Mouse (Mus musculus) stomach, postnatal 0 days (tissue): ENCODE data around the gene Ext2. TPM values are rescaled to one million over a fixed set of nuclear protein-coding genes. Genes with fewer than 3 reads are reported as not detected.

ENCODE experiments used
- ATAC-seq: fragments of 200-750 bp; cut with Nextera tagmentation; 2 replicates; pipeline ENCODE4 v1.8.0; 2017; ENCODE audit not compliant: low FRiP score, low TSS enrichment
- DNase-seq: peaks from one replicate; pipeline ENCODE4 v3.0.0-alpha.2; 2016; ENCODE audit warnings: low spot score
- H3K27ac ChIP-seq: fragments of 300-500 bp; sonication (generic); replicated peaks from 2 replicates; pipeline ENCODE4 v1.5.1; 2014; ENCODE audit warnings: mild to moderate bottlenecking, control low read depth
- H3K27me3 ChIP-seq: fragments of 300-500 bp; sonication (generic); 2 replicates; pipeline ENCODE4 v1.6.1; 2014; ENCODE audit warnings: low read length; ENCODE audit not compliant: control insufficient read depth, insufficient read depth
- H3K36me3 ChIP-seq: fragments of 300-500 bp; sonication (generic); 2 replicates; pipeline ENCODE4 v1.6.1; 2014; ENCODE audit warnings: low read length, mixed read lengths; ENCODE audit not compliant: control insufficient read depth, insufficient read depth
- H3K4me1 ChIP-seq: fragments of 300-500 bp; sonication (generic); replicated peaks from 2 replicates; pipeline ENCODE4 v1.6.1; 2014; ENCODE audit warnings: antibody characterized with exemption; ENCODE audit not compliant: control insufficient read depth, insufficient read depth
- H3K4me2 ChIP-seq: fragments of 300-500 bp; sonication (generic); replicated peaks from 2 replicates; pipeline ENCODE4 v1.6.1; 2014; ENCODE audit warnings: low read depth, mild to moderate bottlenecking, control low read depth, moderate library complexity
- H3K4me3 ChIP-seq: fragments of 300-500 bp; sonication (generic); 2 replicates; pipeline ENCODE4 v1.5.1; 2014; ENCODE audit warnings: low read depth, low read length, control low read depth
- H3K9ac ChIP-seq: fragments of 300-500 bp; sonication (generic); 2 replicates; pipeline ENCODE4 v1.6.1; 2014; ENCODE audit warnings: mild to moderate bottlenecking, low read length, control low read depth, mixed read lengths
- H3K9me3 ChIP-seq: fragments of 300-500 bp; sonication (generic); 2 replicates; pipeline ENCODE4 v1.6.1; 2016; ENCODE audit warnings: low read length; ENCODE audit not compliant: control insufficient read depth
- CTCF ChIP-seq: IDR thresholded peaks from 2 replicates; pipeline ENCODE4 v1.5.1; 2016; ENCODE audit warnings: antibody characterized with exemption, low read depth, mild to moderate bottlenecking, moderate library complexity
- EP300 ChIP-seq: optimal IDR thresholded peaks from 2 replicates; pipeline ENCODE3; 2016; ENCODE audit warnings: antibody characterized with exemption
- WGBS: fragments of 180-500 bp; shearing (Covaris S2); extraction: QIAGEN DNeasy Blood & Tissue Kit; methylation state at CpG from one replicate; pipeline ENCODE4 v1.1.7; 2014; 5-methylcytosine and 5-hydroxymethylcytosine counted together
- polyA plus RNA-seq: library from polyadenylated mRNA; unstranded; fragments of >200 nt; fragmentation: Nextera tagmentation; extraction: Ambion mirVana; gene quantifications from 2 replicates; pipeline ENCODE4 v1.2.1, GENCODE M21; 2015

Gene Ext2
- polyA plus RNA-seq, 1 experiment from 2014 or later = 51.2 TPM

DNA sequence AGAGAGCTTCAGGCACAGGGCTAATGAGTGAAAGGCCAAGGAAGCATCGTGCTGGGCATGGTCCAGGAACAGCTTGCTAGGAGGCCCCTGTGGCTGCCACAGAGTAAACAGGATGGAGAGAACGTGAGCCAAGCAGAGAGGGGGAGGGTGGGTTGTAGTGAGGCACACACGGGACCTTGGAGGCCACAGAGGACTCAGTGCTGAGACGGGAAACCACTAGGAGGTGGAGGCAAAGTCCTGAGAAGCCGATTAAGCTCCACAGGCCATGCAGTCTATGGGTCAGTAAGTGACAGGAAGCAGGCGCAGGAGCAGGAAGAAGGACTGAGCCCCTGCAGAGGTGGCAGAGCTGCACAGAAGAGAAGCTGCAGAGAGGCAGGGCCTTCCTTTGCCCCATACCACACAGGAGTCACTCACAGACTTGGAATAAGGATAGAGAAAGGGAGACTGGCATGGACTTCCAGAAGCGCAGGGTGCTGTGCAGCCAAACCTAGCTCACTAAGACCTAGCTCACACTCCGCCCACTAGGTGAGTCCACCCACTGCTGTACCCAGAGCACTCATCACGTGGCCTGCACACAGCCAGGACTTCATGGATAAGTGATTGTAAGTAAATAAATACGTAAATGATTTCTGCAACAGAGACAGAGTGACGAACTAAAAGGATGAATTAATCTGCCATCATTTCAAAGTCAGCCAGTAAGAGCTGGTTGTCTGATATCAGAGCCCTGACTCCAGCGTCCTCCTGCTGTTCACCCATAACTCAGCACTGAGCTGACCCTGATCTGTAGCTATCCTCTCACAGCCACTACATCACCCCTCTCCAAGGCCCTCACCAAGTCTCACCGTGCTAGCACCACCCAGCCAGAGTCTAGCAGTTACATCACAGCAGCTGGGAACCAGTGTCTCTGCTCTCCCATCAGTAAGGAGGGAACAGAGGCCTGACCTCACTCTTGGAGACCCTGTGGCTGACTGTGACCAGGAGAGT is 30.6 kb downstream of the Ext2 start:
- Histone ChIP-seq H3K4me2 (no peak overlapping the region), H3K4me1 (no peaks in the 10 kb centered on the region), H3K27ac (peak overlapping the region; percentile 49; the same call in 1 of the 2 replicates), H3K9ac (no peak overlapping the region), H3K27me3 (no peaks in the 10 kb centered on the region), H3K4me3 (no peak overlapping the region), H3K9me3 (no peaks in the 10 kb centered on the region), H3K36me3 (peaks cover 12% of the 10 kb centered on the region)
- TF ChIP-seq CTCF = no peak
- TF ChIP-seq EP300 = no peak
- ATAC-seq (peak; percentile 72), DNase-seq (peak; percentile 34)
- 39% methylated on average over 13 of the region's 13 CpGs for WGBS

DNA sequence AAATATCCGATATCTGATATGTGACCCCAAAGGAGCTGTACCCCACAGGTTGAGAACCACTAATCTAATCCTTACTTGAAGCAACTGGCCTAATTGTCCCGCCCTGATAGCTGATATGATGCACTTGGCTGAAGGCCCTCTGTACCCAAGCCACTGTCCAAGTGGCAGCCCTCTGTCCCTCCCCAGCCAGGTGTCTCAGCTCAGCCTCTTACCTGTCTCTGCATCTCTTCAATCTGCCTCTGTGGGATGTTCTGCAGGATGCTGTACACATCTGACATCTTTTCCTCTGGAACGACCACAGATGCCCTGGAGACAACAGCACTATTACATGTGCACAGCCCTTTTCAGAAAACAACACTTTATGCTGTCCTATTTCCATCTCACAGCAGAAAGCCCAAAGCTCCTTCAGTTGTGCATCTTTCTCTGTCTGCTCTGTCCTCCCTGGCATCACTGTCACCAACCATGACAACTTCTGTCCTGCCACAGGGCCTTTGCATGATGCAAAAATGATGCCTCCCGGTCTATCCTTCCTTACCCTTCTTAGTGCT is 31.5 kb downstream of the Ext2 start:
- WGBS = 84% methylated on average over 4 of the region's 4 CpGs
- H3K4me3 ChIP-seq = no peak overlapping the region
- H3K27me3 ChIP-seq = no peaks in the 10 kb centered on the region
- TF ChIP-seq CTCF (no peak), EP300 (no peak)
- no peak overlapping the region for H3K9ac ChIP-seq
- ATAC-seq (no peak), DNase-seq (no peak)
- H3K9me3 ChIP-seq = no peaks in the 10 kb centered on the region
- H3K27ac ChIP-seq = no peak overlapping the region
- no peak overlapping the region for H3K4me2 ChIP-seq
- no peaks in the 10 kb centered on the region for H3K4me1 ChIP-seq
- peaks cover 10% of the 10 kb centered on the region for H3K36me3 ChIP-seq

DNA sequence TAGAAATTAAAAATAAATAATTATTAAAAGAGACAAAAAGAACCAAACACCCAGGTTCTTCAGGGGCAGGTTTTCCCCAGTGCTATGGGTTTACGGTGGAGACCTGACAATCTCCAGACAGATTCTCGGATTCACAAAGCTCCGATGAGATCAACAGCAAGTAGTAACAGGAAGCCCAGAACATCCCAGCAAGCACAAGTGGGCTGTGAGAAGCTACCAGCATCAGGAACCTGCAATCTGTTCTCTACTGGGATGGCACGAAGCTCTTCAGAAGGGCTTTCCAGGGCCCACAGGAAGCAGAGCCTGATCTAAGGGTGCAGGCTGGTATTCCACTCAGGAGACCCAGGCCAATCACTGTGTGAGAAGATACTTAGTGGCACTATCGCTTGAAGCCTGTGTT is 33.8 kb downstream of the Ext2 start:
- Histone ChIP-seq H3K27ac (no peak overlapping the region), H3K4me1 (no peaks in the 10 kb centered on the region), H3K9ac (no peak overlapping the region), H3K4me3 (no peak overlapping the region), H3K27me3 (no peaks in the 10 kb centered on the region), H3K9me3 (no peaks in the 10 kb centered on the region), H3K4me2 (no peak overlapping the region), H3K36me3 (no peaks in the 10 kb centered on the region; the same call in 1 of the 2 replicates)
- DNase-seq (no peak), ATAC-seq (no peak)
- WGBS = 78% methylated on average over 5 of the region's 5 CpGs
- TF ChIP-seq CTCF (no peak), EP300 (no peak)

DNA sequence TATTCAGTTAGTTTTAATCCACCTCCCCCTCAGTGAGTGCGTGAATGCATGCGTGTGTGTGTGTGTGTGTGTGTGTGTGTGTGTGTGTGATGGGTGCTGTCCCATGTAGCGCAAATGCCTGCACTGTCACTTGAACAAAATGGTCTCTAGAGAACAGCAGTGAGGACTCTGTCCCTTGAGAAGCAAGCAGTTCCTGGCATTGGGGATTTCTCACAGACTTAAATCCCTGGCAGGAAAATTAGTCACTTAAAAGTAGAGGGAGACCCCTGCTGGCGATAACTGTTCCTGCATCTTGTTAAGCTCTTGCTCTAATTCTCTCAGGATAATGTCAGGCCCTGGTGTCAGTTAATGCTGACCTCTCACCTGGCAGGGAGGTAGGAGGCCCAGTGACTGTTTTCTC is 36.2 kb downstream of the Ext2 start:
- WGBS = 52% methylated on average over 4 of the region's 4 CpGs
- no peaks in the 10 kb centered on the region for H3K4me1 ChIP-seq
- no peak overlapping the region for H3K27ac ChIP-seq
- DNase-seq = peak; percentile 74
- 0 out of 2 replicates have a peak, but pooled peaks have one; percentile 53 for ATAC-seq
- TF ChIP-seq CTCF (peak; percentile 89), EP300 (no peak)
- H3K9me3 ChIP-seq = no peaks in the 10 kb centered on the region
- H3K36me3 ChIP-seq = no peaks in the 10 kb centered on the region; the same call in 1 of the 2 replicates
- H3K4me2 ChIP-seq = no peak overlapping the region
- no peak overlapping the region for H3K4me3 ChIP-seq
- no peaks in the 10 kb centered on the region for H3K27me3 ChIP-seq
- no peak overlapping the region for H3K9ac ChIP-seq

DNA sequence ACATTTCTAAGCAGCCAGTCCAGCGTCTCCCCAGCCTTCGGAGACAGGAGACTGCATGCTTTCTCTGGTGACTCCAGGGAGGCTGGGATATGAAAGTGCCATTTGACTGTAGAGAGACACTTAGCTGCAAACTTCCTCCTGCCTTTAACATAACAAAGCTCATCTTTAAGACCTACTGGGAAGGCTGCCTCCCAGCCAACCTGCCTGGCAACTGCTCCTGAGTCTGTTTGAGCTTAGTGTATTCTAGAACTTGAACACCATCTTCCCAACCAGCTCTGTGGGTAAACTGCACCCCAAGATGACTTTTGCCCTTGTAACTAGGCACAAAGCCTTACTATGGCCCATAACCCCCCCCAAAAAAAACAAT is 37.0 kb downstream of the Ext2 start:
- Histone ChIP-seq H3K4me2 (no peak overlapping the region), H3K9me3 (no peaks in the 10 kb centered on the region), H3K27ac (no peak overlapping the region), H3K9ac (no peak overlapping the region), H3K27me3 (no peaks in the 10 kb centered on the region), H3K36me3 (no peaks in the 10 kb centered on the region; the same call in 1 of the 2 replicates), H3K4me3 (no peak overlapping the region), H3K4me1 (no peaks in the 10 kb centered on the region)
- ATAC-seq = no peak
- DNase-seq = no peak
- 67% methylated on average over 2 of the region's 2 CpGs for WGBS
- TF ChIP-seq CTCF = no peak
